Mouse (Mus musculus) retina, postnatal 1 day (tissue): Measurements from ENCODE around the gene Sema5a.
"Not testable (repeated sequence)": the region's sequence is repeated elsewhere in the genome, so short reads cannot be mapped to it uniquely, and the experiment has no call there.

Experiments used
- DNase-seq: peaks from one replicate; pipeline ENCODE4 v3.0.0-alpha.2; 2012

The Sema5a gene

DNA sequence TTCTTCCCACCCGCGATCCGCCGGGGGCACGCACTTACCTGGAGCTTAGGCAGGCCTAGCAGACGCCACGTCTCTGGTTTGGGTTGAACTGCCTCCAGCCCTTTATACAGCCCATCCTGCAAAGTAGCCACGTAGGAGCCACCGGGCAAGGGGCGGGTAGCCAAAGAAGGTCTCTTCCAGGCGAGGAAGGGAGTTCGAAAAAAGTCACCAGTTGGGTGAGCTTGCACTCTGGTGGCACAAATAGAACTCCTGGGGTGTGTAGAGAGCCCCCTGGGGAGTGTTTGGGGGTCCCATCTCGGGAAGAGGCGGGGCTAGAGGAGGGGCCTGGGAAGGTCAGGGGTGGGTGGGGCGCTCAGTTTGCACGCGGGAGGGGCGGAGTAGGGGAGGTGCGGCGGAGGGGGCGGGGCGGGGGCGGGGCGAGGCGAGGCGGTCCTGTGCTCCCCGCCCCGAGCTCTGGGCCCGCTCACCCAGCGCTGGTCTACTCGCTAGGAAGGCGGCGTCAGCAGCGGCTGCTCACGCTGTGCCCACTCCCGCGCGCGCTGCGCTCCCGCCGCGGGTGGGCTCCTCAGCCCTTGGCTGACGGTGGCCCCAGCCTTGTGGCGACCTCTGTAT is at the start of gene Sema5a:
TSS of gene Sema5a (plus strand) at position 467 of the 612 bp plus-strand sequence.
- peak; percentile 89 for DNase-seq

DNA sequence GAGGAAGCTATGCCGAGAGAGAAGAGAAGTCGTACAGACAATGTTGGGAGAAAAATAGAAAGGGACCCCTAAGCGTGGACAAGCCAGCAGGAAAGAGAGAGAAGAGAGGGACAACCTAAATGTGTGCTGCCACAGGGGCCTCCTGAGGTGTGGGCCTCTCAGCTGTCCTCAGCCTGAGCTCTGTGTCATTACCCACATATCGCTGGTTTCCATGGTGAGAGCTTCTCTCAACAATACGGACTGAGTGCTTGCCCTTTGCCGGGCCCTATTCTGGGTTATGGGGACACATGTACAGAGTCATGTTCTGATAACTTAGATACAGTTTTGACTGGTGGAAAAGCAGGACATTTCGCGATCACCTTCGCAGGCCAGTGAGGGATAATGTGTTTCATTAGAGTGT is 46.5 kb upstream of the Sema5a start:
- DNase-seq, result peak; percentile 50

- no peak for DNase-seq
Observed at GRCm38 (mm10) chr15:32198561-32198960, 46.0 kb upstream of the Sema5a start.

GRCm38 (mm10) chr15:32203242-32203641 is 41.4 kb upstream of the Sema5a start:
- no peak for DNase-seq

DNA sequence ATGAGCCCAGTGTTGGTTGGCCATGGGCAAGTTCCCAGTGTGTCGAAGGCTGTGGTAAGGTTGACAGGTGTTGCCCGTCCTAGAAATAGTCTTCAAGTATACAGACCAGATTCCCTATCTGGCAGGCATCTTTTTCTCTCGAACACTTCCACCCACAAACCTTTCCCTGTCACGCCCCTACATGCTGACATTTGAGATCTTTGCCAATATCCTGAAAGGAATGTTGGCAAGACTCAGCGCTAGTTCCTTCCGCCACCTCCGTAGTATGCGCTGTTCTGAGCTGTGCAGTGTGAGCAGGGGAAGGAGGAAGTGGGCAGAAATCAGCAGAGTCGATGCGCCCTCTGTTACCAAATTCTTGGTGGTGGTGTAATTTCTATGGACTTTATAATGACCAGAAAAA is 39.7 kb upstream of the Sema5a start:
- no peak for DNase-seq

- DNase-seq, result not testable (repeated sequence)
Observed at GRCm38 (mm10) chr15:32214687-32215086, 29.9 kb upstream of the Sema5a start.

DNA sequence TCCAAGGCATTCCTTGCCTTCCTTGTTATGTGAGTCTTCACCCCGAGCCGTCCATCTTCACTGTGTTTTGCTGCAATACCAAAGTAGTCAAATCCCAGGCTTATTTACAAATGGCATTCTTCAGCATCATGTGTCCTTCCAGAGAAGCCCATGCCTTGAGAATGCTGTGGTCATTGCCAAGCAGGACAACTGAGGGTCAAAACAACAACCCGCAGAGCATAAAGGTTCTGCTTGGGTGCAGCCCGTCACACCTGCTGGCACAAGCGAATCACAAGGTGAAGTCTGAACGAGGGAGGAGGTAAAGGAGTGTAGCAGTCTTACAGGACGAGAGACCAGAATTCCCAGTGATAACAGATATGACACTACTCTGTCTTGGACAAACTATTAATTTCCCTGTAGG is 21.6 kb upstream of the Sema5a start:
- DNase-seq, result no peak

DNA sequence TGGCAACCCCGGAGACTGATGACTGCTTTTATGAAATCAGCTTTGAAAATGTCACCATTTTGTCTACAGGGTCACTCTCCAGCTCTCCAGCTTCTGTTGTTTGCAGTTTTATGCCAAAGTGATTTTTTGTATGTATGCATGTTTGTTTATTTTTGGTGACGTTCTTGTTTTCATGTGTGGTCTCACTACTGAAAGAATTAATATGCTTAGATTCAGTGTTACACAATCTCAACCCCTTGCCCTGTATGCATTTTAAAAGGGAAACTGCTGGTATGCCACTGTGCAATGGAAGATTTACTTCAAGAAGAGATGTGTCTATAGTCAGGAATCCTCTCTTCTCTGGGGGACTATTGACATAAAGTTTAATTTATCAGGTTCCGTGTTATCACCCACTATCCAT is 19.2 kb upstream of the Sema5a start:
- DNase-seq, result no peak

DNA sequence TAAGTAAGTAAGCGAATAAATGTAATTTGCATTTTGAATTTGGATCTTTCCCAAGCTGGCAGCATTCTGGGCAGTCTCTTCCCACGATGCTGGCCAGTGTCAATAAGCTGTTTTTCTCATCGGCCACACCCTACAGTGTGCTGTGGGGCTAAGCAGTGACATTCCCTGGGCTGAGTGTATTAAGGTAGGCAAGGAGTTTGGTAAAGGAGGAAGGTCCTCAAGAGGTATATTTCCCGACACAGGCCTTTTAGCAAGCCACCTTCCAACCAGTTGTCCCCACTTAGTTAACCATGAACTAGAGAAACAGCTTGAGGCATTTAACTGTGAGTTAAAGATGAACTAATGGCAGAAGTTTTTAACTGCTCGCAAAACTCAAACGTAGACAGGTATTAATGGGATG is 18.2 kb upstream of the Sema5a start:
- DNase-seq, result no peak

DNA sequence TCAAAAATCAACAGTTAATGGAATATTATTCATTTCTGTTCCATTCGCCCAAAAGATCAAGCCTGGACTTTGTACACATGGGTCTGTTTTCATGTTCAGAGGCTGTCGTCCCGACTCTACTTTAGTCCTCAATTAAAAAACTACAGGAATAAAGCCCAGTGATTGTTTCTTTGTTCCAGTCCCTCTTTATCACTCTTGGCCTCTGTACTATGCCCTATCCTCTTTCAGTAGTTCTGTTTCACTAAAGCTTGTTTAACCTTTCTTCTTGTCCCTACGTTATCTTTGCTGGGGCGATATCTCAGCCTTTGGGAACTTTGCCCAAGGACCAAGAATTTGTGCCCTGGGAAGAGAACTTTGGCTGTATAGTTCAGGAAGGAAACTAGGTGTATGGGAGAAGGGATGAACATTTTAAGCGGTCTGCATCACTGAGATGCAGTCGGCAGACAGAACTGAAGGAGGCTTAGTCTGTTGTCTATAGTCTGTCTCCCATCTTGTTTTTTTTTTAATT is 17.7 kb upstream of the Sema5a start:
- no peak for DNase-seq

DNA sequence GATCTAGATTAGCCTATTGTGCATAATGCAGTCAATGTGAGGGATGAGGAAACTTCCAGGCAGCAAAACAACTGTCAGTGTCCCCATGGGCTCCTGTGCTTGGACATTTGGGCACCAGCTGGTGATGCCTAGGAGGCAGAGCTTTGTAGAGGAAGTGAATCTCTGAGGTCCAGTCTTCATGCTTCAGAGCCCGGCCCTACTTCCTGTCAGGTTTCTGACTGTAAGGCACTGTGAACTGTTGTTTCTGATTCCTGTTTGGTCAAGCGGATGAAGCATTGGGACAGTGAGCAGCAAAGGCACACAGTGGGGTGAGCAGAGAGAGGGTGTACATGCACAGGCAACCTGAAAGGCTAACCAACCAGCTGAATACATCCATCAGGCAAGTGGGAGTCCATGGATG is 14.5 kb upstream of the Sema5a start:
- no peak for DNase-seq

DNA sequence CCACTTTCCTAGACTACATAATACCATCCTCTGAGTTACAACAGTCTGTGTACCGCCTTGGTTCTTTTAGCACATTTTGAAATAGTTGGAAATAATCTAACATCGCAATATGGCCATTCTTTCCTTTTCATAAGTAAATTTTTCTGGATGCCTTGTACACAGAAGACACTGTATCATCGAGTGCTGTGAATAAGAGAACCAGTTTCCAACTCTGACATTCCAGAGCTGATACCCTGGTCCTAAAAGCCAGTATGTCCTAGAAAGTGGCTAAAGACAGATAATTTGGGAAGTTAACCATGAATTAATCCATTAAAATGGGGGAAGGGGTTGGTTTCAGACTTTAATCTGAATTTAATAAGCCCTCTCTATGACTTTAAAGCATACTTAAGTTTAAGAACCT is 12.4 kb upstream of the Sema5a start:
- DNase-seq, result no peak

DNA sequence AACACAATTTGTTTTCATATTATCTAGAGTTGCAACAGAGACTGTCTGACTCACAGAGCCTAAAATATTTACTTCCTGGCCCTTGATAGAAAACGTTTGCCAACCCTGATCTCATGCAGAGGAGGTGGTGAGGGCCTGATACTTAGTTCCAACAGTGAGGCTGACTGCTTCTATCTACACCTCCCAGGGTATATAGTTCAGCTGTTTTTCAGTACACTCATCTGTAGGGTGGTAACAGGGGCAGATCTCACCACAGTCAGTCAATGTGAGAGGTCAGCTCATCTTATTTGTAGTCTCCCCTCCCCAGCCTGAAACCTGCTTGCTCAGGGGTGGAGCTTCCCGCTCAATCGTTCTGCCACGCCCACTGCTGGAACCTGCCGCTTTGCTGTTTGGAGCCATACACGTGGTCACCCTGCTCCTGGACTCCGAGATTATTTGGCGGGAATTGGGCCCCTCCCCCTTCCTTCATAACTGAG is 11.9 kb upstream of the Sema5a start:
- DNase-seq, result not testable (repeated sequence)

- no peak for DNase-seq
Observed at GRCm38 (mm10) chr15:32233451-32233850, 11.2 kb upstream of the Sema5a start.

DNA sequence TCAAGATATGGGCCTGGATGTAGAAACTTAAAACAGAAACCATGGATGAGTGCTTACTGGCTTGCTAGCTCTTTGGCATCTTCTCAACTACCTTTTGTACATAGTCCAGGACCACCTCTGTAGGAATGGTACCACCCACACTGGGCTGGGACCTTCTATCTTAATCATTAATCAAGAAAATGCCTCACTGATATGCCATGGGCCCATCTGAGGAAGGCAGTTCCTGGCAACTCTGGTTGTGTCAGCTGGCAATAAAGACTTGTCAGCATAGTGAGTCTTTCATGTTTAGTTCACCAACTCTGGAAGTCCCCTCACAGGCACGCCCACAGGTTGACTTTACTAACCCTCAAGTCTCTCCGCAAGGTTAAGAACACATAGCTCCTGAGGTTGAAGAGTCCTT is 5.5 kb upstream of the Sema5a start:
- DNase-seq, result no peak

DNA sequence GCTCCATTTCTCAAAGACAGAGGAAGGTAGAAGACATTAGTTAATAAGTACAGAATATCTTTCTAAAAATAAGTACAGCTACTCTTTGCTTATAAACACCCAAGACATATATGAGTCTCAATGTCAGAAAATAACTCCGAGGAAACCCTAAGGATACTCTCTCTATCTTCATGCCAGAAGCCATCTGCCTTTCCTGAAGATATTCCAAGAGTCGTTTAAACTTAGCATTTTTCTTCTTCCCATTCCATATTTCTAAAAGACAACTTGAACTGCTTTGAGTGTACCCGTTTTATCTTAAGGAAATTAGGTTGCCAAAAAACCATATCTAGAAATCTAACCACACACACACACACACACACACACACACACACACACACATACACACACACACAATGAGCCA is 4.5 kb upstream of the Sema5a start:
- DNase-seq, result no peak

- no peak for DNase-seq
Observed at GRCm38 (mm10) chr15:32241666-32242065, 2.9 kb upstream of the Sema5a start.

GRCm38 (mm10) chr15:32243096-32243785 is 1.4 kb upstream of the Sema5a start:
- DNase-seq, result peak; percentile 34

DNA sequence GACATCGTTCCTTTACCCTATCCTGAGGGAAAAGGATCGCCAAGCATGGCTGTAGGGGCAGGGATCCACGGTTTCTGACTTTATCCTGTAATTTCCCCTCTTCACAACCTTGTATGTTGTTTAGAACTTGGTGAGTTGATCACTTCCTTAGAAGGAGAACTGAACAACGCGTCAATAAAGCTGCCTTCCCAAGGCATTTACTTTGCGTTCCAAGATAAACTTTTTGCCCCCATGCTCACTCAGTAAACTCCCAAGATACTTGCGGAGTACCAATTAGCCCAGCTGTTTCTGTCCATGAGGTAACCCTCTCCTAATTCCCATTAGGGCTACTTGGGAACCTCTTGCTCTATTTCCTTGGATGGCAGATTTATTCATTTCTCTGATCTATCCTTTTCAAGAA is 786 bp upstream of the Sema5a start:
- DNase-seq, result no peak

- no peak for DNase-seq
Observed at GRCm38 (mm10) chr15:32244956-32245836, 586 bp downstream of the Sema5a start.

GRCm38 (mm10) chr15:32245837-32246670 is 1.4 kb downstream of the Sema5a start:
- DNase-seq, result peak; percentile 90

- DNase-seq, result peak; percentile 21
Observed at GRCm38 (mm10) chr15:32247281-32247680, 2.7 kb downstream of the Sema5a start.

DNA sequence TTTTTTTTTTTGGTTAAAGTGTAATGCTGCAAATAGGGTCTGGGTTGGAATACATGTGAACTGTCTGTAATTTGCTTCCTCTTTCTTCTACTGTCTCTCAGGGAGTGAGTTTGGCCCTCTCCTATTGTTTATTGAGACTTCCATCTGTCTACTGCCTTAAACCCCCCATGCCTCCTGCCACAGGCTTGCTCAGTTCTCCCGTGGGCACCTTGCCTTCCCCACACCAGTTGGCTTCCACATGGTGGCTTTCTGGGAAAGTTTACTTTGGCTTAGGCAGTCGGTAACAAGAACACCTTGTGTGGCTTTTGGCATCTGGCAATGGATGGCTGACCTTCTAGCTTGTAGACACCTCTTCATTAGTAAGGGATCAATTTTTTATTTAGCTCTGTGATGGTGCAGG is 10.2 kb downstream of the Sema5a start:
- no peak for DNase-seq
